Mouse (Mus musculus) lung, postnatal 14 days (tissue): ENCODE results near the gene Creb5.
A peak's percentile ranks its signal among the peaks of the same experiment; 100 is the strongest.

ENCODE experiments used
- DNase-seq: peaks from one replicate; pipeline ENCODE4 v3.0.0; 2021

The Creb5 gene

DNA sequence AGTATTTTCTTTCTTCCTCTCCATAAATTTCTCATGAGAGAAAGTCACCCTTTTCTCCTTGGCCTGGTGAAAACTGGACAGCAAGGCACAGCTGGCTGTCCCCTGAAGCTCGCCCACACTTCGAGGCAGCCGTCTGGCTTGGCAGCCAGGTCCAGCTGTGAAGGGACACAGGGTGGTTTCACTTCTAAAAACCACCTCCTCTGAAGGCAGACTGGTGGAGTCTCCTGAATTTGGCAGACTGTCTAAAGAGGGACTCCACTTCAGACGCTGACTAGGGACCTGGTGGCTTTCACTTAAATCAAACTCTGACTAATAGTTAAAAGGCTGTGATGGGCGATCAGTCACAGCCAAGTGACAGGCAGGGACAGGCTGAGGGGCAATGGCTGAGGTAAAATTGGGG lies 365.6 kb downstream of the Creb5 start:
- no peak for DNase-seq

DNA sequence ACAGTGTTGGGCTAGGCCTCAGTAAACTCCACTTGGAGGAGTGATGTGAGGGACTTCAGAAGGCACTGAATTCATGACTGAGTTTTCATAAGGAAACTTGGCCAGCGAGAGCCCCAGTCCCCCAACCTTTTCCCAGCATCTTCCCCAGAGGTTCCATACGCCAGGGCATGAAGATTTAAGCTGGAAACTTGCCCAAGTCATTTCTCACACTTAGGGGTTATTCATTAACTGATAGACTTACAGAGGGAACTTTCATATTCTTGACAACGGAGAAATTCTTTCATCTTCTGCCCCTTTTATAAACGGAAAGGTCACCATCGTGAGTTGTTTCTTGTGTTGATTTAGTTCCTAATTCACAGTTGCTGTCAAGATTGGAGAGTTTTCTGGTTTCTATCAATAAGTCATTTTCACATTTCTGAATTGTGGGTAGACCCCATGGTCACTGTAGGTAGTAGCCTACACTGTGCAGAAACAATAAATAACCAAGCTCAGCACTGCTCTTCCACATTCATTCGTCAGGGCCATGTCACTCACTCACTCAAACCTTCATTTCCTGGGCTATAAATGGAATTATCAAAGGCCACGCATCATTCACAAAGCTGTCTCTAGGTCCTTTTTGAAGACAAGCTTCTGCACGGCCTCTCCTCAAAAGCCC lies 366.8 kb downstream of the Creb5 start:
- no peak for DNase-seq

DNA sequence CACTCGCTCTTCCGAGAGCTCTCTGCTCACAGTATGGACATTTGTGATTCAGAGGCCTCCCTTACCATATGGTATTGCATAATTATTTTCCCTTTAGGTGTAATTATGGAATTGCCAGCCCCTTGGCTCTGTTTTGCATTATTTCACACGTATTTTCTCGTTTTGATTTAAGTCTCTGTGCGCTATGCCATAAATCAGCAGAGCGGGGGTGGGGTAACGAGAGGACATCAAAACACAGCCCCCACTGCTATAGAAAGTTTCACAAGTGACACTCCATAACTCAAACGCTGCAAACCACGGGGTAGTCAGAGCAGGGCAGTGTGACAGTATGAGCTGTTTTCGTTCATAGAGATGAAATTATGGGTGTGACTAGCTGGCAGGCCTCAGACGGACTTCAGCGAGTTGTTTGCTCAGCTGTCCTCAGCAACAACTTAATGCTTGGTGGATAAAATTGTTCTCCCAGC lies 367.3 kb downstream of the Creb5 start:
- DNase-seq: peak; percentile 8

DNA sequence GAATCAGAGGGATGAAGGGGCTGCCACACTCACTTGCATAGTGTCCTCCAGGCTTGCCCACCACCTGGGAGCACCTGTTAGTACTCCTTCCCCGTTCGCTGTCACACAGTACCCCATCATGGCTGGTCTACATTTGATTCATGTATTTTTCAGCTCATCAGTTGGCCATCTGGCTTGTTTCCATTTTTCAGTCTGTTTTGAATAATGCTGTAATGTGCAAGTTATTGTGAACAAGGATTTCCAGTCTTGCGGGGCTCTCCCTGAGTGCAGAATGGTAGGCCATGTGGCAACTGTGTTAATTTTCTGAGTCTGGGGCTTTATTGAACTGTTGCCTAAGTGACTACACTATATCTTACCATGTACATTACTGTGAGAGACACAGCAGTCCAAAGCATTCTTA lies 369.4 kb downstream of the Creb5 start:
- DNase-seq: no peak

DNA sequence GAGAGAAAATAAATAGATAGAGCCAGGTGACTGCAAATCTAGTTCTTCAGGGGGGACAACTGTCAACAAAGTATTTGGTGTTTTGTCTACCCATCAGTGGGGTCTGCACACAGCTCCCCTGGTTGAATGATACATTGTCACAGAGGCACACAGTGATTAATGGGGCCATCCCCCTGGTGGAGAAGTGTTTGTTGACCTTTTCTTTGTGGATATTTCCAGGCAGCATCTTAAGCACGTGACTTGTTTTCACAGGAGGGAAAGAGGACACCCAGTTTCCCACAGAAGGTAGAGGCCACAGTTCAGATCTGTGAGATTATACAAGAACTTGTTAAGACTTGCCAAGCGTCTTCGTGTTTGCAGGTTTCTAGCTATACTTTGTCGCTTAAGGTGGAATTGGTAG lies 370.4 kb downstream of the Creb5 start:
- DNase-seq: no peak

DNA sequence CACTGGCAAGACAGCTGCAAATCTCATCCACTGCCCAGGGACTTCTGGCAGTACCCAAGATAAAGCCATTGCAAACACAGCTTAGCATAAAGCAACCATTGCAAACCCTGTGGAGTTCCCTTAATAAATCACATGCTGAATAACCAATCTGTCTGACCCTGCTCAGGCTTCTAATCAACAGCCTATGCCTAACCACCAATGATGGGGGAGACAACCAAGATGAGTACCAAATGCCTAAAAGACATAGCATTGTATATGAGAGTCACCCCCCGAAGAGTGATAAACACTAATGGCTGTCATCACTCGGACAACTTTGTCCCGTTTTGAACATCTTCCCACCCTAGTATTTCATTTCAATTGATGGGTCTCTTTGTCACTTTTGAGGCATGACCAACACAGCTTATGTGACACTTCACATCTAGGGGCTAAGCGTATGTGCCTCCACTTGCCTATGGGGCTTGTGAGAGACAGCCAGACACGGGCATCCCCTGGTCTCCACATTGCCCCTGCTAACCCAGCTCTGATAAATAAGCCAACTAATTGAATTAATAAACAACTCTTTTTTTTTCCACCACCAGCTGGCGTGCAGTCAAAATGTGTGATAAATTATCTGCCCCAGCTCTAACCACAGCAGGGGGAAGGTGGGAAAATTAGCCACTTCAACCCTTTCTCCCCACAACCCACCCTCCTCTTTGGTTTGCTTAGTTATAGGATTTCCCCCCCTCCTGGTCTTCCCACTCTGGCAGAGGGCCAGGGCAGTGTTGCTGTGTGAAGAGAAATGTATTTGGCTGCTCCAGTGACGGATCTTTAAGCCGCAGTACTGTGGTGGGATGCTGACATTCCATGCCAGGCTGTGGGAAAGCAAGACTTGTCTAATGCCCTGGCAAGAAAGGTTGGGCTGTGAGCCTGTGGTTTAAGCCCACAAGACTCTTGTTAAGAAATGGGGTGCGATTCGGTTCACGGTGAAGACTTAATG lies 376.1 kb downstream of the Creb5 start:
- DNase-seq: peak; percentile 28

DNA sequence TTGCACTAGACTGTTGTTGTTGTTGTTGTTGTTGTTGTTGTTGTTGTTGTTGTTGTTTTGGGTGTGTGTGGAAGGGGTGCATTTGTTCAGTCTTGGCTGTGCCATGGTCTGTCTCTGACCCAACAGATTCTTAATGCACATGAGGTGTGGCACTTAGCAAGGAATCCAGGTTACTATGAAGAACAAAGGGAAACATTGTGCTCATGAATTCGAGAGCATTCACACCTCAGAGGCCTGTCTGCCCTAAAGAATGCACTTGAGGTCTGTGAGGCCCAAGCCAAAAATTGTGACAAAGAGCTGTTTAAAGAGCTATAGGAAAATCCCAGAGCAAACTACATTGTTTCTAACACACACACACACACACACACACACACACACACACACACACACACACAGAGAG lies 377.7 kb downstream of the Creb5 start:
- no peak for DNase-seq

DNA sequence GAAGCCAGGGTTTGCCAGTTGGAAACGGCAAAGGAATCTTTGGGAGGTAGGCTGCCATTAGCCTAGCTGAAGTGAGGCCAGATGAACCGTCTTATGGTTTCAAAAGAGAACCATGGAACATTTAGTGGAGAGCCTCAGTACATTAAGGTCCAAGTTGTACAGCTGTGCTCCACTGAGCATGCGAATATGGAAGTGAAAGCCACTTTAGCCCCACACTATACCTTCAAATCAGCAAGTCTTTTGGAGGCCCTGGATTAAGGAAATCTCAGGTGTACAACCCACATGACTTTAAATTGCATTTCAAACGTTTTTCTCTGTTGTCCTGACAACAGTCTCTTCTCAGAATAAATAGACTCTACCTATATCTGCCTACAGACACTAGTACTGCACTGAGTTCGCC lies 379.4 kb downstream of the Creb5 start:
- DNase-seq: no peak

DNA sequence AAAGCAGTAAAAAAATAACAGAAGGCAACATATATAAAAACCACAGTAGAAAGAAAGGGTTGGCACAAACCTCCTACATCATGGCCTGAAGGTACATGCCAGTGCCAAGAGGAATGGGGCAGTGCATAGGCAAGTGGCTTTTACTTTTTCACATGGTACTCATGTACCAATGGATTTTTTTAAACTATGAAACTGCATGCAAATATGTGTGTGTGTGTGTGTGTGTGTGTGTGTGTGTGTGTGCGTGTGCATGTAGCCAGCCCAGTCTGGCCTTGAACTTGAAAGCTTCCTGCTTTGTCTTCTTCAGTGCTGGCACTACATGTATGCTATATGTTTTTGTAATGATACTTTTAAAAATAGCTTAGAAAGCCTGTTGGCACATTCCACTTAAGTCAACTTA lies 391.2 kb downstream of the Creb5 start:
- DNase-seq: no peak

DNA sequence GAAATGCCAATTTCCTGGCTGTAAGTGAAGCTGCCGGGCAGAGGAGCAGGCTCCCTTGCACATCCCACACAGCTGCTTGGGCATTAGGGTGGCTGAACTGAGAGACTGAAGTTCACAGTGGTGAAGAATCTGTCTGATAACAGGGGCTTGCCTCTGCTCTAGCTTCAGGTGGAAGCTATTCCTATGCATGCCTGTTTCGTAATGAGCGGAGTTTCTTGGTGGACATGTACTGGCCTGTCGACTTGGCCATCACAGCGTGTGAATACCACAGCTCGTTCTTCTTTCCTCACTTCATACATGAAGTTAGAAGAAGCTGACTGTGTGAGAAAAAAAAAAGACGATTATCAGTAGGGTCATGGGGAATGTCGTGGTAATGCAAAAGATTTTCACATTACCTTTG lies 393.0 kb downstream of the Creb5 start:
- DNase-seq: no peak

DNA sequence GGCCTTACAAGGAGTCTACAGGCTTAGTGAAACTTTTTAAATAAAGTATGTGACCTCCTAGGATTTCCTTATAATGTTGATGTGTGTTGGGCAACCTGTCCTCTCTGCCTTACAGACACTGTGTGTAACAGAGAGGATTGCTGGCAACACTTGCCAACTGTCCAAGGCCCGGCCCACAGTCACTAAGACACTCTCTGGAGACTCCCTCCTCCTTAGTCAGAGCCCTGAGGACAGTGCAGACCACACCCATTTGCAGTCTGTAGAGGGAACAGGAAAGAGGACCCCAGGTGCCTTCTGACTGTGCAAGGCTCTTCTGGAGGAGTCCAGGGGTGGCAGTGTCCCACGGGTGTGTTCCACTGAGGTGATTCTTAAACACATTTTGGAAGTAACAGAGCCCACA lies 397.3 kb downstream of the Creb5 start:
- no peak for DNase-seq

DNA sequence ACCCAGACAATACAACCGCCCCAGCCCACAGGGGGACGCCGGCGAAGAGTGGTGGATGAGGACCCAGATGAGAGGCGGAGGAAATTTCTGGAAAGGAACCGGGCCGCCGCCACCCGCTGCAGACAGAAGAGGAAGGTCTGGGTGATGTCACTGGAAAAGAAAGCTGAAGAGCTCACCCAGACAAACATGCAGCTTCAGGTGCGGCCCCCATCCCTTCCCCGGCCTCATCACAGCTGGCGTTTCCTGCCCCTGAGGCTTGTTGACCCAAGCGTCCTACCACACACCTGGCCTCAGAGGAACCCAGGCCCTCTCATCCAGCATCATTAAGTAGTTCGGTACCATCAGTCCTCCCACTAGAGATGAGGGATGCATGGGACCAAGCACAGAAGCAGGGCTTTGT lies 398.3 kb downstream of the Creb5 start:
- no peak for DNase-seq

DNA sequence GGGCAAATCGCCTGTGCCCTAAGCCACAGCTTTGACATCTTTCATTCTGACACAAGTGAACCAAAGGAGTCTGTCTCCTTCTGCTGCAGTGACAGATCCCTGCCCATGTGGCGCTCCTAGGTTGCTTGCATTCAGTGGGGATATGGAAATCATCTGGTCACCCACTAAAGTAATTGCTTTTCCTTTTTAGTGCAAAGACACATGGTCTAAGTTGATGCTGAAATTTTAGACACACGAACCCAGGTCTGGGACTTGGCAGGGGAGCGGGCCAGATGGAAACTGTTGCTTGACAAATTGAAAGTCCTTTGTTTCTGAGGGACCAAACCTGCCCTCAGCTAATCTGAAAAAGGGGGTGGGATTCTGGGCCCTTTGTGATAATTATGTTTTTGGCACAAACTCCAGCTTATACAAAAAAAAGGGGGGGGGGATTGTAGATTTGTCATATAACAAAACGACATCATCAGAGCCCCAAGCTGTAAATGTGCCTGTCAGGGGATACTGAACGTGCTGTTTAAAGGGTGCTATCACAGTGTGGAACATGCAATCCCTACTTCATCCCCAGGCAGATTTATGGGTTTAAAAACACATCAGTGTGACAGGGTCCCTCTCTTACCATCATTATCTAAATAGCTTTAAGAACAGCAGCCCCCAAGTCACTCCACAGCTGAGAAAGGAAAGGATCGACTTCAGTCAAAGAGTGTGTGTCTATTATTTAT lies 401.9 kb downstream of the Creb5 start:
- DNase-seq: no peak

DNA sequence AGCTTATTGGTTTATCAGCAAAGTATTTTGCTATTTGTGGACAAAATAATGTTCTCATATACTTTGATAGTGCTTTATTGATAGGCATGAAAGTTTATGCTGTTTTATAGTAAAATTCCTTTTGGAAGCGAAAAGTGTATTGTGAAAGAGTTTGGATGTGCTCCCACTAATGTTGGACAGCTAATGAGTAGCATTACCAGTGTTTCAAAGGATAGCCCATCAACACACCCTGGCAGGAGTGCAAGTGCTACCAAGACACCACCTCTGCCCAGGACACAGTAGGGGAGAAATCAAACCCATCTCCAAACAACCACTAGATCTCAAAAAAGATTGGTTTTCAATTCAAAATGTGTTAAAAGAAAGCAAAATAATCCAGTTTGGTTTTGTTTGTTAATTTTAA lies 403.9 kb downstream of the Creb5 start:
- no peak for DNase-seq

DNA sequence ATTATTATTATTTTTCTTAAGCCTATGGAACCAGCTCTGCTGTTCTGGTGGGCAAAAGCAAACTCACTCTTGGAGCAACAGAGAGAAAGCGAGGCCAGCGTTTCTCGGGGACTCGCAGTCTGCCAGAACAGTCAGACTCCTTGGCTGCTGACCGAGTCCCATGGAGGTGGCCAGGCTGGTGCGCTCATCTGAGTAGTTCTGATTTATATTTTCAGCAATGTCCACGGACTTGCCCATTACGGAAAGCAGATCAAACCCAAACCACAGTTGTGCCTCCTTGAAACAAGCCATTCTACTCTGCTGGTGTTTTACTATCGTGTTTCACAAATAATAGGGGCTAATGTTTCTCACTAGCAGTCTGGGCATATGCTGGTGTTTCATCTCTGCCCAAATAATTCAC lies 408.1 kb downstream of the Creb5 start:
- DNase-seq: no peak

DNA sequence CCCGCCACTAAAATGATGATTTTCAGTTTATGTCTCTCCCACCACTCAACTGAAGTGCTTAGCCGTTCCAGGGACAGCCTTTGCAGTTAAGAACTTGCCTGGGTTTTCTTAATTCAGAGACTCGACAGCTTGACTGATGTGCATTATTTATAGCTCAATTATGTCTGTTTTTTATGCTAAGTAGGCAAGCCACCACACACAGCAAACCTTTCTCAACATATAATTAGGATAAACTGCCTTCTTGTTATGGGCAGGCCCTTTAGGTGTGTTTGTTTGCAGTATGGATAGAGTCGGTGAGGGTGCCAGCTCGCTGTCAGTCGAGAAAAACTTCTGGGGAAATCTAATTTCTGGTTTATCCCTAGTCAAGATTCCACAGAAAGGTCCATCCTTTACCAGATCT lies 409.4 kb downstream of the Creb5 start:
- DNase-seq: no peak

DNA sequence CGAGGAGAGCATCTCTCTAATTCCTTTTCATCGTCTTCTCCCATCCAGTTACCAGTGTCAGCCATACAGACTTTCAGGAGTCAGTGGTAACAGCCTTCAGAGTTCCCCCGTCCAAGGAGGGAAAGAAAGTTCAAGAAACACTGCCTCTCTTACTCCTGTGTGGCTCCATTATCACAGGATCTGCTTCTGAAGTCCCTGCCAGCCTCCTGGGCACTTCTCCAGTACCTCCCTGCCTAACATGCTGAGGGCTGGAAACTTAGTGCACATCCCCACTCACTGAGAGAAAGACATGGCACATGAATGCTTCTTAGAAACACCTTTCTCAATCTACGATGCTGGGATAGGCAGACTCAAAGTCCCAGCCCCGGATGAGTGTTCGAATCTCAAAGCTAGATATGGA lies 409.9 kb downstream of the Creb5 start:
- DNase-seq: no peak

DNA sequence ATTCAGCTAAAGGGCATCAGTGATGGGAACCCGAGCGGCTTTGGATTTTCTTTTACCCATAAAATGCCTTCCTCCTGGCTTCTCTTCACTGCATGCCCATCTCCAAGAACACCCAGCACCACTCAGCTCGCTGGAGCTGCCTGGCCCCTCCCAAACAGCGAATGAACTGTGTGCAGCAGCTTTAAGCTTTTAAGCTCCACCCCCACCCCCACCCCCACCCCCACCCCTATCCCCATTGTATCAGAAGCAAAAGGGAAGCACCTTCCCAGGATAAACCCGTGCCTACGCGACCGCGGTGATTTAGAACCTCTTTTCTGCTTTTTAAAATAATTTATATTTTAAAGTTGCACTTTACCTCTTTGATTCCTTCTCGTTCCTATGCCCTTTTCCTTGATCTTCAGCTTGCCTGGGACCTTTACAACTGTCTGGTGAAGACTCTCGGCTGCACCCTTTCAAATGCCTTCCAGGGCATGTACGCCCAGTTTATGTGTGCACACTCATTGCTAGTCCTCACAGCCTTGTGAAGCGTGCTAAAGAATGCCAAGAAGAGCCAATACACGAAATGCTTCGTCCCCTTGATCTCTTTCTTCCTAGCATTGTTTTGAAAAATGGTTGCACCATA lies 411.2 kb downstream of the Creb5 start:
- DNase-seq: no peak

DNA sequence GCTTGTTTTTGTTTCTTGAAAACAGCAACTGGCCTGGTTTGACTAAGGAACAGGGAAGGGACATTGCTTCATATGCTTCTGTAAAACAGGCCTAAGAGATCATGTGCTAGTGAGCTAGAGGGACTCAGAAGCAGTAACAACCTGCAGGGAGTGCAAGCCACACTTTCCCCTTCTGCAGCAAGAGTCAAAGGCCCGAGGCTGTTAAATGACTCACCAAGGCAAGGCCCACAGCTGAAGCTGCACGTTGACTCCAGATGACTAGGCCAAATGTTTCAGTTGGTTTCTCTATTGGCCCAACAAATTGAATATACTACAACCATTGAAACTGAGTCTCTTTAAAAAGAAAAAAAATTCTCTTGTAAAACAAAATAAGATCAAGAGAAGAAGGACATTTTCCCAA lies 417.4 kb downstream of the Creb5 start:
- DNase-seq: no peak

DNA sequence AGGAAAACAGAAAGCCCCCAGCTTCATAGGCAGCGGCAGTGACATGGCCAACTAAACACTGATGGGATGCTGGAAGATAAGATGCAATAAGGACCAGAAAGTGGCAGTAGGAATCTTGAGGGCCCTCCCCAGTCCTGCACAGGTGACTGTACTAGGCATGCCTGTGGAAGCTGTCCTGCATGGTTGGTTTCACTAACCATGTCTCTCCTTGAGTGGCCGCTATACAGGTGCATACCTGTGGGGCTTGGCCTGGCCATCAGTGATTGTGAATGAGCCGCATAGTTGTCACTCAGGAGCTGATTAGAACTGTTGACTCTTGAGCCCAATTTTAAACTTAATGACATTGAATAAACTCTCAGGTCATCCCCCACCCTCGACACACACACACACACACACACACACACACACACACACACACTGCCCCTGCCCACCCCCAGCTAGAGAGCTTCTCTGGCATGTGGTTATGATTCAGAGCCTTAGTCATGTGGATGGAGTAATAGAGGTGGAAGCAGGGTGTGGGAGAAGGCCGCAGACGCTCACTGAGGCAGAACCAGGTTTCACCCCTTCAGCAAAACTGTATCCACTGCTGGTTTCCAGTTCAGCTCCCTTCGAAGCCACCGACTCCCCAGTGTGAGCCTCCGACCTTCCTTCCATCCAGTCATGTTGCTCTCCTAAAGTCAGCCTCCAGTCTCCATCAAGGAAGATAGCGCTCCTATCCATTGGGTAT lies 419.7 kb downstream of the Creb5 start:
- no peak for DNase-seq

DNA sequence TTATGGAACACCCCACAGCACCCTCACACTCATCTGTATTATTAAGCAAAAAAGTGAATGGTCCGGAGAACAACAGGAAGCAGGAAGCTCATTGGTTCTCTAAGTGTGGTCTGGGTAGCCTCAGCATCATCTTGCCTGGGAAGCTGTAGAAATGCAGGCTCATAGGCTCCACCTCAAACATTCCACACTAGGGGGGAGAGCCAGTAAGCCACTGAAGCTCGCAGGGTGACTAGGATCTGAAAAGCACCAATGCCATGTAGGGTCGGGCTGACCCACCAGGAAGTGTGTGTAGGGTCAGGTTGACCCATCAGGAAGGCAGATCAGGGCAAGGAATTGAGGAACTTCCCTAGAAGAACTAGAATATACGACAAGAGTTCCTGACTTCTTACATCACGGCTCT lies 420.7 kb downstream of the Creb5 start:
- no peak for DNase-seq

DNA sequence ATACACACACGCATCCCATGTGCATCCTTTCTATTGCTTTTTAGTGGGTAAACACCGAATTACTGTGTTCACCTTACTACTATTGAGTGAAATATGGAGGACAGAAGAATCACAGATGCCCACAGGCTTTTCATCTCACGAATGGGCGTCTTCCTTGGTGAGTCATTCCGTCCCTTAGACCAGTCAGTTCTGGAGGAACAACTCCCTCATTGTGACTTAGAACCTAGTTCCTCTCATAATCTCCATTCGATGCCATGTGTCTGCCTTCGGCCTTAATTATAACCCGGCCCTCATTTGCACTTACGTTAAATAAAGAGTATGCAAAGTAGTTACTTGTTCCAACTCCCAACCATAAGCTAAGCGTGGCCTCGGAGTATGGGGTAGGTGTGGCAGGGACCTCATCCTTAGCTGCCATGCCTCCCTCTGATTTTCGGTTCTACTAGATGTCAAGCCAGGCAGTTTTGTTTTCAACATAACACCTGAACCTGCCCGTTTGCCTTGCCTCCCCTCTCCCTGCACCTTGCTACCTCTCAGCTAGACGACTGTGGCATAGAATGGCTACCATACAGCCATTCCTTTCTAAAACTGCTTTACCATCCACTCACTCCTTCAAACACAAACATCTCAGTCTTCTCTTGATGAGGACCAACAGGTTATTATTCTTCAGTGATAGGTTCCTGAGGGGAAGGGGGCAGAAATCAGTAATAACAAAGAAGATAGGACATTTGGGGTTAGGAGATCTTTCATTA lies 422.8 kb downstream of the Creb5 start:
- DNase-seq: no peak
